In genomic region chr2:31026642-31027041, GRCm38 (mm10) we compare ENCODE assay signal across 18 mouse cellular contexts. TPM values are rescaled to one million over a fixed set of nuclear protein-coding genes. Genes with fewer than 3 reads are reported as not detected.
DNase-seq lines count a peak whose midpoint lies in the region.
"Had no signal": no experiment of that assay in that cellular context is flagged by ENCODE, and none has a peak within 500 bp of the region (broad histone marks: within the 10 kb centered on the region; RNA-seq: fewer than 3 reads in every experiment).

No protein-coding gene starts in this region.

- H3K4me3 ChIP-seq in heart, embryonic 10.5 days: no peak overlapping the region
- H3K4me3 ChIP-seq: embryonic facial prominence, embryonic 12.5 days; forebrain, embryonic 13.5 days; intestine, embryonic 15.5 days; limb, embryonic 12.5 days; neural tube, embryonic 12.5 days had no signal

- intact Hi-C loops in heart, postnatal 10 days (cut with DNase I): loop anchor here (5.0 kb wide), 1 partner anchor 266 kb away; no protein-coding TSS in a partner anchor

- no peaks in the 10 kb centered on the region for H3K27me3 ChIP-seq in heart, embryonic 10.5 days (ENCODE audit: insufficient read depth, poor library complexity, severe bottlenecking)
- H3K27me3 ChIP-seq: embryonic facial prominence, embryonic 12.5 days; forebrain, embryonic 13.5 days; intestine, embryonic 15.5 days; limb, embryonic 12.5 days; neural tube, embryonic 12.5 days had no signal

- no peak for DNase-seq in heart, embryonic 10.5 days (ENCODE audit: low spot score)
- DNase-seq in heart, postnatal 10 days: no peak
- peak; percentile 34 for DNase-seq in kidney, postnatal 10 days
- no peak for DNase-seq in kidney, postnatal 36 days
- peak; percentile 44 for DNase-seq in brain, adult 2 months (ENCODE audit: low read depth, low spot score)
- DNase-seq in left cerebral cortex, adult 18-20 months (ENCODE audit: low spot score in 2 of 2): no peak
- DNase-seq in thymus, postnatal 0 days (ENCODE audit: low spot score): no peak
- DNase-seq: cerebellum, postnatal 25 days; heart, postnatal 36 days; layer of hippocampus, adult 9-11 months; lung, adult 18-20 months; midbrain, embryonic 14.5 days; thymus, adult 2 months had no signal

- peak overlapping the region; percentile 60; the same call in 1 of the 2 replicates for H3K27ac ChIP-seq in heart, embryonic 10.5 days
- H3K27ac ChIP-seq: embryonic facial prominence, embryonic 12.5 days; forebrain, embryonic 13.5 days; intestine, embryonic 15.5 days; limb, embryonic 12.5 days; neural tube, embryonic 12.5 days had no signal

- no peaks in the 10 kb centered on the region for H3K9me3 ChIP-seq in heart, embryonic 10.5 days
- H3K9me3 ChIP-seq: embryonic facial prominence, embryonic 12.5 days; forebrain, embryonic 13.5 days; intestine, embryonic 15.5 days; limb, embryonic 12.5 days; neural tube, embryonic 12.5 days had no signal

- H3K36me3 ChIP-seq in heart, embryonic 10.5 days: peaks cover 31% of the 10 kb centered on the region

- WGBS in heart, embryonic 10.5 days: 60% methylated on average over 8 of the region's 8 CpGs

- H3K4me1 ChIP-seq in heart, embryonic 10.5 days: peaks cover 25% of the 10 kb centered on the region
- H3K4me1 ChIP-seq: embryonic facial prominence, embryonic 12.5 days; forebrain, embryonic 13.5 days; intestine, embryonic 15.5 days; limb, embryonic 12.5 days; neural tube, embryonic 12.5 days had no signal

RNA-seq across cellular contexts. Expression of gene Usp20, which starts 44.6 kb away (rescaled TPM):
- 15.7 and 21.5 TPM in 2 replicates for polyA plus RNA-seq in heart, embryonic 10.5 days (2016; fragmentation: Nextera tagmentation; extraction: Ambion mirVana)
- 10 to 100 TPM; 58.5 to 61.1 TPM for total RNA-seq in heart, postnatal 10 days (2021)
- total RNA-seq in left cerebral cortex, adult 18-20 months (2021): 10 to 100 TPM; 69.2 to 81.8 TPM
- 9.0 and 13.2 TPM in 2 replicates for polyA plus RNA-seq in thymus, postnatal 0 days (2015; fragmentation: Nextera tagmentation; extraction: Ambion mirVana)

RNA-seq across cellular contexts. Expression of gene BC005624, which starts 44.6 kb away (rescaled TPM):
- 36.9 and 42.6 TPM in 2 replicates for polyA plus RNA-seq in heart, embryonic 10.5 days (2016; fragmentation: Nextera tagmentation; extraction: Ambion mirVana)
- 10 to 100 TPM; 19.2 to 19.9 TPM for total RNA-seq in heart, postnatal 10 days (2021)
- 10 to 100 TPM; 68.6 to 71.2 TPM for total RNA-seq in left cerebral cortex, adult 18-20 months (2021)
- polyA plus RNA-seq in thymus, postnatal 0 days (2015; fragmentation: Nextera tagmentation; extraction: Ambion mirVana): 64.0 and 66.2 TPM in 2 replicates

RNA-seq across cellular contexts. Expression of gene Tor1a, which starts 58.9 kb away (rescaled TPM):
- polyA plus RNA-seq in heart, embryonic 10.5 days (2016; fragmentation: Nextera tagmentation; extraction: Ambion mirVana): 65.1 and 80.5 TPM in 2 replicates
- total RNA-seq in heart, postnatal 10 days (2021): 10 to 100 TPM; 18.9 to 20.7 TPM
- 10 to 100 TPM; 37.3 to 40.0 TPM for total RNA-seq in left cerebral cortex, adult 18-20 months (2021)
- polyA plus RNA-seq in thymus, postnatal 0 days (2015; fragmentation: Nextera tagmentation; extraction: Ambion mirVana): 80.1 and 83.6 TPM in 2 replicates

Comparison
In these comparisons a context has a peak if more than half of its experiments do, and no peak if none do; other contexts are left out.
1. DNase-seq: peak in kidney, postnatal 10 days (single experiment) and brain, adult 2 months (single experiment); none in heart, embryonic 10.5 days (single experiment), heart, postnatal 10 days (0 of 2), kidney, postnatal 36 days (0 of 2), left cerebral cortex, adult 18-20 months (0 of 2) and thymus, postnatal 0 days (single experiment).